Mouse (Mus musculus): ENCODE data around the gene Kazald1.

The Kazald1 gene

DNA sequence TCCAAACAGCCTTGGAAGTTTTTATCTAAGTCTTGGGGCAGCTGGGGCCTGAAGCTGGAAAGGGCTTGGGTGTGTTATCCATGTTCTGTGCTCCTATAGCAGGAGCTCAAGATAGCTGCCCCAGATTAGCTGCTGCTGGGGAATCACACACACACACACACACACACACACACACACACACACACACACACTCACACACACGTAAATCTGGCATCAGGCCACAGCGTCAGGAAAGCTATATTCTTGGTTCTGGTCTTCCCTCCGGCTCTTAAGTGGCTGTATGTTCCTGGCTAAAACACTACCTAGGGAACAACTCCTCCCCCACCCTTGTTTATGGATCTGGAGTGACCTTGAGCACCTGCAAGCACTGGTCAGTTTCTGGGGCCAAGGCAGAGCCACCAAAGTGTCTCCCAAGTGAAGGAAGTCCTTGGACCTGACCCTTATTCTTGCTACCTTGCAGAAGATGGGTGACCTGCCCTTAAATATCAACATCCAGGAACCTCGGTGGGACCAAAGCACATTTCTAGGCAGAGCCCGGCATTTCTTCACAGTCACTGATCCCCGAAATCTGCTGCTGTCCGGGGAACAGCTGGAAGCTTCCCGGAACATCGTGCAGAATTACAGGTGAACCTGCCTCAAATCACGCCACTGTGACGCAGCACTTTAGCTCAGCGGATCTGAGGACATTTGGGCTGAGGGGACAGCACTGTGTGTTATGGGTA lies 26.2 kb upstream of the Kazald1 start:
- DNase-seq, result no peak

DNA sequence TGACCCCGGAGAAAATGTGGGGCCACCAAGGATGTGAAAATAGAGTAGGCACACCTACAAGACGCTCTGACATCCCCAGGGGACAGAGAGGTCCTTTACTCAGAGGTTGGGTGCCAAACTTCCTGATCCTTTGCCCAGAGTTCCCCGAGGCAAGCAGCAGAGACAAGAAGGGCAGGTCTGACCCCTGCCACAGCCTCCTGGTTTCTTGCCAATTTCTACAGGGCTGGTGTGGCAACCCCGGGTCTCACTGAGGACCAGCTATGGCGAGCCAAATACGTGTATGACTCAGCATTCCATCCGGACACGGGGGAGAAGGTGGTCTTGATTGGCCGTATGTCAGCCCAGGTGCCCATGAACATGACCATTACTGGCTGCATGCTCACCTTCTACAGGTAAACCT lies 25.5 kb upstream of the Kazald1 start:
- DNase-seq, result no peak

GRCm38 (mm10) chr19:45053451-45053850 lies 21.6 kb upstream of the Kazald1 start:
- DNase-seq, result no peak

DNA sequence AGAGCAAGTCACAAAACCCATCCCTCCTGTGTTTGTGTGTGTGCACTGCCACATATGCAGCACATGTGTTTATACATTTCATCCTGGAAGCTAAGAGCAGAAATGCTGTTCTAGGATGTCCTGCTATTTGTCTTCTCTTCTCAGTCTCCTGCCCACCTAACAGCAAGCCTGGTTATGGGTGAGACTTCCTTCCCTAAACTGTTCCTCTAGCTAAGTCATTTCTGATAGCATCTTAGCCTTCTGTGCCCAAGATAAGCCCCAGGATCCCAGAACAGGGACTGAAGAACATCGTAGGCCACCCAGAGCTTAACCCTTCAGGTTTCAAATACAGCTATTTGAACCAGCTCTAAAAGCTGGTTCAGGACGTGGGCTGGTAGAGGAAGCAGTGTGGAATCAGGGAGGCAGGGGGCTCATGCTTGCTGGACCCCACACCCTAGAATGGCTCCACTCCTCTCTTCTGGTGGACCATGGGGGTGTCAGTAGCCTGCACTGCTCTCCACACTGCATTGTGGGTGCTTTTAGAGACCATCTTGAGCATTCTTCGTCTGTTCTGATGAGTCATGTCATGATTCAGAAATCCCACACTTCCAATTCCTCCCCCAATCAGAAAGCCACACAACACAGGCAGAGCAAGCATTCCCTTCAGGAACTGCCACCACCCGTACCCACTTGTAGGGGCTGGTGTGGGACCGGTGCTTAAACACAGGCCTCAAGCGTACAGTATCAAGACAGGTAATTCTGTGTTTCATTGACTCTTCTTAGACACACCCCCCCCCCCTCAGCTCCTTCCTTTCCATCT lies 19.9 kb upstream of the Kazald1 start:
- peak; percentile 77 for DNase-seq

DNA sequence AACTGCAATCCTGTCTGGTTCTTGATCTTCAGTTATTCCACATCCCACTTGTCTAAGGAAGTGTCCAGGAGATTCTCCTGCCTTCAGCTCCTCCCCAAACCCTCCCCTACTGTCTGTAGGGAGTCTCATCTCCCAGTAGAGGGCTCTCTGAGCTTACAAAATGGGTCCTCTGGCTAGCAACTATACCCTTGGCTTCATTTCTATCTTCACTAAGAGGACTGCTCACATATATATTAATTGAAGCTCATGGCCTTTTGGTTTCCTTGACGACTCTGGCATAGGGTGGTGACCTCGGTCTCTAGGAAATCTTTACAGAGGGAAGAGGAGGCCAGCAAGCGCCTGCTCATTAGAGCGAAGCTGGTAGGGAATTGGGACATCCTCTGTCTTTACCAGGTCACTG lies 18.7 kb upstream of the Kazald1 start:
- DNase-seq, result no peak

DNA sequence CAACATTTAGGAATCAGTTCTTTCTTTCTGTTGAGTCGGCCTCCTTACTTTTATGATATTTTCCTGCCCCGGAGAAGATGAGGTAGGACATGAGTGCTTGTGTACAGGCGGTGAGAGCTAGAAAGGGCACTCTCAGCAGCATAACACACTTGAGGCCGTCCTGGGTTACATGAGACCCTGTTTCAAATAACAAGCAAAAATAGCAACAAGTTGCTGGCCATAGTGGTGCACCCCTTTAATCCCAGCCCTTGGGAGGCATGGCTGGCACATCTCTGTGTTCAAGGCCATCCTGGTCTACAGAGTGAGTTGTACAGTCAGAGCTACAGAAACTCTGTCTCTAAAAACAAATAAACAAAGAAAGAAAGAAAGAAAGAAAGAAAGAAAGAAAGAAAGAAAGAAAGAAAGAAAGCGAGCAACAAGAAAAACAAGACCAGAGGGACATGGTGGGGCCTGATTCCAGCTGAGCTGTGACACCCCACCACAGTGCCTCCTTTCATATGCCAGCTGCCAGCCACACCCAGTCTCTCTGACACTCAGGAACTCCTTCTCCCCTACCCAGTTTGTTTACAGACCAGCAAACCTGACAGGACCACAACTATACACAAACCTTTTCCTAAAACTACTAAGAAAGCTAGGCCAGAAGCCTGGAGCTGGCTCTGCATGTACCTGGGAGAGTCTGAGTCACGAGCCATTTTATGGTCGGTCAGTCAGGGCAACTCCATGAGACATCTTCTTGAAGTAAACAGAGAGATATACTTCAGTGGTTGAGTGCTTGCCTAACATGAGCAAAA lies 17.9 kb upstream of the Kazald1 start:
- DNase-seq, result no peak

DNA sequence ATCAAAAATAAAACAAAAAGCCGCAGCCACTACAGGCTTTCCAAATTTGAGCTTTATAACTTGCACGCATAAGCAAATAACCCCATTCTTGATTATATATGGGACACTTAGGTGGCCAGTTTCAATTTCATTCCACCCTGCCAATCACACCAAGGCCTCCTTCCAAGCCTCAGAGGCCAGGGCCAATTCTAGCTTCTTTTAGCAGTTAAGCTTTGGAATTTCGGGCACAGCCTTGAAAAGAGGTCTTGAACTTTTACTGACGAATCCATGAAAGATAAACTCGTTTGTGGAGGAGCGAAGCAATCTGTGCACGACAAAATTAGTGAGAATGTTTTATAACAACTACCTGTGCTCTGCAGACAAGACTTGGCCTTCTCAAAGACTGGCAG lies 17.3 kb upstream of the Kazald1 start:
- DNase-seq, result no peak

- peak; percentile 93 for DNase-seq
Observed at GRCm38 (mm10) chr19:45058113-45058839, 16.8 kb upstream of the Kazald1 start.

DNA sequence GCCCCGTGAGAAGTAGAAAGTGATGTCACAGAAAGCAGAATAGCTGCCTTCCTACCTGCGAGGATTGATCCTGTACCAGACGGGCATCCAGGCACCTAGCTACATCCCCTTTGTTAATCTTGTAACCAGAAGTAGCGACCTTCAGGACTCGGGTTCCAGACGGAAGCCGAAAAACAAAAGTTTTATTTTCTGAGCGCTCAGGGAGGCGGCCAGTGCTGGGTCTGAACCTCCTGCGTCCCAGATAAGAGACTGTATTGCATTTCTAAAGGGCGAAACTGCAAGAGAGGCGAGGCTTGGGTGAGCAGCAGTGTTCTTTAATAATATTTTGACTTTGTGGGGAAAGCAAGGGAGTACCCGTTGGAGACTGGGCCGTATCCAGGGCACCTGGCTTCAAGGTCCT lies 16.2 kb upstream of the Kazald1 start:
- DNase-seq, result no peak

DNA sequence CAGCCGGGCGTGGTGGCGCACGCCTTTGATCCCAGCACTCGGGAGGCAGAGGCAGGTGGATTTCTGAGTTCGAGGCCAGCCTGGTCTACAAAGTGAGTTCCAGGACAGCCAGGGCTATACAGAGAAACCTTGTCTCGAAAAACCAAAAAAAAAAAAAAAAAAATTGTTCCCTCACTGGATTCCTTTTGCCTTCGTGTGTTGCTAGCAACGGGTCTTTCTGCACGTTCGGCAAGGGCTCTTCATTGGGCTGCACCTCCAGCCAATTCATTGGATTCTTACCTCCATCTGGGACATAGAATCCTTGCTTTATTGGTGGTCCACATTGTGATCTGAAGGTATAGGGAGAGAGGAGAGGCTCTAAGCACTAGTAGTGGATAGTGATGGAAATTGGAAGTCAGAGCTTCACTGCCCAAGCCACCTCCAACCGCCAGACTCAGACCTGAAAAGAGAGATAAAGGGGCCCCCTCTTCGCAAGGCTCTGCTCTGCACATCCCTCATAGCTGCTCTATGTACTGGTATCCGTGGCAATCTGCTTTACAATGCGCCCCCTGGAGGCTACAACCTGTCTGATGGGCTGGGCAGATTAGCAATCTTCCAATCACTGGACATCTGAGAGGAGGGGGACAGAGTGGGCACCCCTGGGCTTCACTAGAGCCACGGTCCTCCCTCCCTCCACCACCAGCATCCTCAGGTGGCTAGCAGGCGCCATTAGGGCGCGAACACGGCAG lies 11.3 kb upstream of the Kazald1 start:
- peak; percentile 49 for DNase-seq

DNA sequence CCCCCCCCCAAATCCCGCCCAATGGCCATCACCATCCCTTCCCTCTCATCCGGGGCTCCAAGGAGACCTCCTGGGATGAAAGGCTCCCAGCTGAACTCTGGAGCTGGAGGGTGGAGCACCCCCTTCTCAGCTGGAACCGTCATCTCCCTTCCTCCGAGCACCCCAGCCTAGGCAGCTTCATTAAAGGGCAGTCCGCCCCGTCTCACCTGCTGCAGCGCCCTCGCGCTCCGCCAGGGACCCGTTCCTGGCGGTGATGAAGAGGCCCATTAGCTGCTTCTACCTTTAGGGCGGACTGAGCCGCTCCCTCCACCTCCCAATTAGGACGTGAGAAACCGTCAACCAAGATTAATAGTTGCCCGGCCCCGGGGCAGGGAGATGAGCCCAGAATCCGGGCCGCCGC lies 9.8 kb upstream of the Kazald1 start:
- DNase-seq, result no peak

DNA sequence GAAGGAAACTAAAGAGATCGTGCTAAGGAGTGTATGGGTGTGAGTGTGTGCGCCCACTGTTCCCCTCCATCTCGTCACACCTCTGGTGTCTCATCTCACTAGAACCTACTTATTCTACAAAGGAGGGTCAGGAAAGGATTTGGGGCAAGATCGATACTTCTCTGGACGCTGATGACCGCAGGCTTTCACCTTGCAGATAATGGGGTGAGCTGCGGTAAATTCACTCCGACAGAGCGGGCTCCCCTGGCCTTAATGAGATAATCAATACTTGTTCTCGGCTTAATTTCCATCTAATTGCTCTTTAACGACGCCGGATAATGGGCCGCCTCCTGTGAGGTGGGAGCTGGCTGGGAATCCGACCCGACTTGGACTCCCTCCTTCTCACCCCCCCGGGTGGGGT lies 7.9 kb upstream of the Kazald1 start:
- no peak for DNase-seq

- DNase-seq, result no peak
Observed at GRCm38 (mm10) chr19:45067758-45068510, 7.1 kb upstream of the Kazald1 start.

- DNase-seq, result peak; percentile 68
Observed at GRCm38 (mm10) chr19:45073871-45074542, 1.0 kb upstream of the Kazald1 start.

DNA sequence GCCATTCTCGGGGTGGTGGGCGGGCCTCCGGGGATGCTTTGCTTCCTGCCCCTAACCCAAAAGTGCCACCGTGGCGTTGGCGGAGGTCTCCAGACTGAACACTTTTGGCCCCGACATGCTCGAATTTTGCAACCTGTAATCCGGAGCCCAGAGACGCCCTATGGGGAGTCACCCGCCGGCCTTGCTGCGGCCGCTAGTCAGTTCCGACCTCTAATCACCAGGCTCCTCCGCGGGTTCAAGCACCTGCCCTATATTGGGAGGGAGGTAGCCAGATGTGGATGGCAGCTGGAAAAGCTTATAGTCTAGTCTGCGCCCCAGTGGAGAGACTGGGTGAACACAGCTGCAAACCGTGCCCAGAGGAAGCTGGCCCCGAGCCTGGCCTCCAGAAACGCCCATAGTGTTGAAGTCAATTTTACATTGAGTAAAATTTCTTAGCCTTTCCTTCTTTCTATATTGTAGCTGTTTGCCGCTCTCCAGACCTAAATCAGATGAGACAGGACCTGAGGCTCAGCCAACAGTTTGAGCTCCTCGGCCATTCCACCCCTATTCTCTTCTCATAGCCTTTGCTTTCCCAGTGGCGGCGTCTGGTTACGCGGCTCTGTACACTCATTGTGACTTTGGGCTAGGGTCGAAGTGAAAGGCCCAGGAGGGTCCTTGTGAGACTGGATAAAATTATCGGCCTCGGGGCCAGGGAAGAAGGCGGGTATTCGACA lies 438 bp downstream of the Kazald1 start:
- no peak for DNase-seq

- no peak for DNase-seq
Observed at GRCm38 (mm10) chr19:45076036-45076575, 1.1 kb downstream of the Kazald1 start.

DNA sequence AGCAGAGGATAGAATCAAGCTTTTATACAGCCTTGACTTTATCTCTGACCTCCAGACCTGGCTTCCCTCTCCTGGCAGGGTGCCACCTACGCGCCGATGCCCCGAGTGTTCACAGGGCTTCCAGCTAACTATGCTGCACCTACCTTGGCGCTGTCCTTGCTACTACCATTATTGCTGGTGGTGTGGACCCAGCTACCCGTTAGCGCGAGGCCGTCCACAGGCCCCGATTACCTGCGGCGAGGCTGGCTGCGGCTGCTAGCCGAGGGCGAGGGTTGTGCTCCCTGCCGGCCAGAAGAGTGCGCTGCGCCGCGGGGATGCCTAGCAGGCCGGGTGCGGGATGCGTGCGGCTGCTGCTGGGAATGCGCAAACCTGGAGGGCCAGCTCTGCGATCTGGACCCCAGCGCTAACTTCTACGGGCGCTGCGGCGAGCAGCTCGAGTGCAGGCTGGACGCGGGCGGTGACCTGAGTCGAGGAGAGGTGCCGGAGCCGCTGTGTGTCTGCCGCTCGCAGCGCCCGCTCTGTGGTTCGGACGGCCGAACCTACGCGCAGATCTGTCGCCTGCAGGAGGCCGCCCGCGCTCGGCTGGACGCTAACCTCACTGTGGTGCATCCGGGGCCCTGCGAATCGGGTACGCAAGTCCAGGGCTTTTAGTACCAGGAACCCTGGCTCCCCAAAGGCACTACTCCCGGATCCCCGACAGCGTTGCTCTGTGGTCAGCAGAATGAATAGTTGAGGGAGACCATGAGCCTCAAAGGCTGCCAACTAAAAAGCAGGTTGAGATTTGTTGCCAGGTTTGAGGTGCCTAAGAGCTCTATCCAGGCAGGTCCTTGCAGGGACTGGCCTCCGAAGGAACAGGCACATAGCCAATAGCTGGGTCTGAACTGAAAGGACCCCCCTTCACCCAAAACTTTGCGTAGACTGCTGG lies 1.8 kb downstream of the Kazald1 start:
- DNase-seq, result peak; percentile 64

GRCm38 (mm10) chr19:45077742-45078645 lies 3.0 kb downstream of the Kazald1 start:
- no peak for DNase-seq
